Mouse (Mus musculus): Measurements from ENCODE around the gene Hsd3b2.
"Not testable (repeated sequence)": the region's sequence is repeated elsewhere in the genome, so short reads cannot be mapped to it uniquely, and the experiment has no call there.

Gene Hsd3b2

GRCm38 (mm10) chr3:98724376-98724775 is at the start of gene Hsd3b2:
TSS of gene Hsd3b2 (minus strand) at chr3:98724543.
- DNase-seq (ENCODE audit: low spot score in 2 of 2): no peak

GRCm38 (mm10) chr3:98764155-98764554 is 39.8 kb upstream of the Hsd3b2 start:
- no peak for DNase-seq (ENCODE audit: low spot score in 2 of 2)

GRCm38 (mm10) chr3:98756836-98757235 is 32.5 kb upstream of the Hsd3b2 start:
- DNase-seq (ENCODE audit: low spot score in 2 of 2): no peak

GRCm38 (mm10) chr3:98752171-98752570 is 27.8 kb upstream of the Hsd3b2 start:
- DNase-seq (ENCODE audit: low spot score in 2 of 2): no peak

- not testable (repeated sequence) for DNase-seq (ENCODE audit: low spot score in 2 of 2)
Observed at GRCm38 (mm10) chr3:98741043-98741442, 16.7 kb upstream of the Hsd3b2 start.

GRCm38 (mm10) chr3:98734340-98734739 is 10.0 kb upstream of the Hsd3b2 start:
- DNase-seq (ENCODE audit: low spot score in 2 of 2): no peak

GRCm38 (mm10) chr3:98733724-98734123 is 9.4 kb upstream of the Hsd3b2 start:
- DNase-seq (ENCODE audit: low spot score in 2 of 2): no peak

- no peak for DNase-seq (ENCODE audit: low spot score in 2 of 2)
Observed at GRCm38 (mm10) chr3:98726281-98726680, 1.9 kb upstream of the Hsd3b2 start.

- DNase-seq (ENCODE audit: low spot score in 2 of 2): no peak
Observed at GRCm38 (mm10) chr3:98720740-98721139, 3.6 kb downstream of the Hsd3b2 start.

GRCm38 (mm10) chr3:98682401-98682800 is 41.9 kb downstream of the Hsd3b2 start:
- DNase-seq (ENCODE audit: low spot score in 2 of 2): no peak

- no peak for DNase-seq (ENCODE audit: low spot score in 2 of 2)
Observed at GRCm38 (mm10) chr3:98680786-98681185, 43.6 kb downstream of the Hsd3b2 start.
